Comparison of ENCODE assay signal across 18 mouse cellular contexts in the genomic region with DNA sequence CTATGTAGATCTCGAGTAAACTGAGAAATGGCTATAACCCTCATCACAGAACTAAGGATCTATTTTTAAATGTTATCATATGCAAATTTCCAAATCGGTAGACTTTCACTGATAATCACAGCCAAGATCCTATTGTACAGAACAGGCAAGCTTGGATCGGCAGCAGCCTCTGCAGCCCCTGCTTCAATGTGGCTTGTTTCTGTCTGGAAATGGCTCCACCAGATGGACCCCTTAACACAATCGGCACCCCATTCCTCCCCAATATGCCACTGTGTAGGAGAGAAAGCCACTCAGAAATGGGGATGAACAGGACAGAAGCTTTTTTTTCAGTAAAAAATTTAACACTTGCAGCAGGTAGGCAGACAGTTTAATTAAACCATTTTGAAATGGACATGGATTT.
DNase-seq lines count a peak whose midpoint lies in the region; ATAC-seq and TF ChIP-seq lines count a peak whose summit lies in the region.
"Had no signal": no experiment of that assay in that cellular context is flagged by ENCODE, and none has a peak within 500 bp of the region (broad histone marks: within the 10 kb centered on the region; RNA-seq: fewer than 3 reads in every experiment).

No protein-coding gene starts in this region.

- WGBS in forebrain, postnatal 0 days: 55% methylated on average over 4 of the region's 4 CpGs
- 90% methylated on average over 4 of the region's 4 CpGs for WGBS in forebrain, embryonic 12.5 days
- 87% methylated on average over 4 of the region's 4 CpGs for WGBS in embryonic facial prominence, embryonic 10.5 days

- no peak overlapping the region for H3K27ac ChIP-seq in forebrain, postnatal 0 days (ENCODE audit: low read depth, low read length)
- H3K27ac ChIP-seq in forebrain, embryonic 12.5 days: no peak overlapping the region
- no peak overlapping the region for H3K27ac ChIP-seq in embryonic facial prominence, embryonic 10.5 days (replicated peaks)
- H3K27ac ChIP-seq: embryonic facial prominence, embryonic 12.5 days; forebrain, embryonic 13.5 days; heart, embryonic 13.5 days; hindbrain, embryonic 13.5 days; hindbrain, postnatal 0 days had no signal

- TF ChIP-seq CTCF in forebrain, postnatal 0 days (IDR thresholded peaks at IDR 0.05; ENCODE audit: low read depth): no peak
- TF ChIP-seq CTCF in brain, embryonic 14.5 days (IDR thresholded peaks at IDR 0.05; ENCODE audit: borderline replicate concordance, extremely low read depth, insufficient read depth, insufficient read length): no peak

- no peaks in the 10 kb centered on the region for H3K27me3 ChIP-seq in forebrain, postnatal 0 days (ENCODE audit: insufficient read depth, low read length)
- no peaks in the 10 kb centered on the region for H3K27me3 ChIP-seq in forebrain, embryonic 12.5 days
- no peaks in the 10 kb centered on the region for H3K27me3 ChIP-seq in embryonic facial prominence, embryonic 10.5 days (replicated peaks; ENCODE audit: low read depth, poor library complexity, severe bottlenecking)
- H3K27me3 ChIP-seq: embryonic facial prominence, embryonic 12.5 days; forebrain, embryonic 13.5 days; heart, embryonic 13.5 days; hindbrain, embryonic 13.5 days had no signal

- H3K36me3 ChIP-seq in forebrain, postnatal 0 days (ENCODE audit: insufficient read depth): no peaks in the 10 kb centered on the region
- H3K36me3 ChIP-seq in forebrain, embryonic 12.5 days (replicated peaks): no peaks in the 10 kb centered on the region
- no peaks in the 10 kb centered on the region for H3K36me3 ChIP-seq in embryonic facial prominence, embryonic 10.5 days (replicated peaks)
- H3K36me3 ChIP-seq: embryonic facial prominence, embryonic 12.5 days; heart, embryonic 13.5 days; hindbrain, embryonic 13.5 days had no signal

- no peak overlapping the region for H3K9ac ChIP-seq in forebrain, postnatal 0 days
- H3K9ac ChIP-seq in forebrain, embryonic 12.5 days: no peak overlapping the region
- H3K9ac ChIP-seq: embryonic facial prominence, embryonic 12.5 days; forebrain, embryonic 13.5 days; heart, embryonic 13.5 days; hindbrain, embryonic 13.5 days had no signal

- ATAC-seq in forebrain, postnatal 0 days: peak; percentile 62
- no peak for ATAC-seq in forebrain, embryonic 12.5 days (ENCODE audit: low FRiP score)
- ATAC-seq: forebrain, embryonic 13.5 days; hindbrain, postnatal 0 days had no signal

- peak; percentile 13 for DNase-seq in forebrain, postnatal 0 days
- peak; percentile 5 for DNase-seq in brain, embryonic 14.5 days (ENCODE audit: low read depth)
- DNase-seq in layer of hippocampus, adult 8-10 months (ENCODE audit: low spot score in 2 of 2): peak; percentile 32 to 34
- DNase-seq in layer of hippocampus, postnatal 14 days (ENCODE audit: low spot score in 2 of 2): peak; percentile 14 to 77
- no peak for DNase-seq in embryonic facial prominence, embryonic 10.5 days (ENCODE audit: low spot score)
- no peak for DNase-seq in right cerebral cortex, postnatal 25 days
- no peak for DNase-seq in lung, postnatal 10 days
- DNase-seq: adrenal gland, postnatal 10 days; cerebellum, adult 18-20 months; cerebellum, postnatal 10 days; gastrocnemius, postnatal 25 days; heart, postnatal 4 days had no signal

- no peak overlapping the region for H3K4me2 ChIP-seq in forebrain, postnatal 0 days (ENCODE audit: low read depth)
- H3K4me2 ChIP-seq in forebrain, embryonic 12.5 days: no peak overlapping the region
- H3K4me2 ChIP-seq: embryonic facial prominence, embryonic 12.5 days; forebrain, embryonic 13.5 days; heart, embryonic 13.5 days; hindbrain, embryonic 13.5 days had no signal

- no peak overlapping the region for H3K4me3 ChIP-seq in forebrain, postnatal 0 days (ENCODE audit: low read depth, low read length)
- H3K4me3 ChIP-seq in forebrain, embryonic 12.5 days (replicated peaks): no peak overlapping the region
- H3K4me3 ChIP-seq in embryonic facial prominence, embryonic 10.5 days: no peak overlapping the region
- H3K4me3 ChIP-seq: embryonic facial prominence, embryonic 12.5 days; forebrain, embryonic 13.5 days; heart, embryonic 13.5 days; hindbrain, embryonic 13.5 days had no signal

- H3K9me3 ChIP-seq in forebrain, postnatal 0 days (ENCODE audit: low read length): no peaks in the 10 kb centered on the region
- no peaks in the 10 kb centered on the region for H3K9me3 ChIP-seq in forebrain, embryonic 12.5 days
- H3K9me3 ChIP-seq in embryonic facial prominence, embryonic 10.5 days: no peaks in the 10 kb centered on the region
- H3K9me3 ChIP-seq: embryonic facial prominence, embryonic 12.5 days; forebrain, embryonic 13.5 days; heart, embryonic 13.5 days; hindbrain, embryonic 13.5 days had no signal

- no peaks in the 10 kb centered on the region for H3K4me1 ChIP-seq in forebrain, postnatal 0 days (ENCODE audit: insufficient read depth)
- H3K4me1 ChIP-seq in forebrain, embryonic 12.5 days: no peaks in the 10 kb centered on the region
- no peaks in the 10 kb centered on the region for H3K4me1 ChIP-seq in embryonic facial prominence, embryonic 10.5 days
- H3K4me1 ChIP-seq: embryonic facial prominence, embryonic 12.5 days; forebrain, embryonic 13.5 days; heart, embryonic 13.5 days; hindbrain, embryonic 13.5 days had no signal

- no peak for TF ChIP-seq POLR2A in brain, embryonic 14.5 days (IDR thresholded peaks at IDR 0.05; ENCODE audit: borderline replicate concordance, extremely low read depth, insufficient read depth, insufficient read length, poor library complexity, severe bottlenecking)

Comparison
In these comparisons a context has a peak if more than half of its experiments do, and no peak if none do; other contexts are left out.
1. DNase-seq: peak in forebrain, postnatal 0 days (single experiment), brain, embryonic 14.5 days (single experiment), layer of hippocampus, adult 8-10 months (2 of 2) and layer of hippocampus, postnatal 14 days (2 of 2); none in embryonic facial prominence, embryonic 10.5 days (single experiment), right cerebral cortex, postnatal 25 days (single experiment) and lung, postnatal 10 days (single experiment).